Mouse (Mus musculus): ENCODE results near the gene Pik3r1. TPM values are rescaled to one million over a fixed set of nuclear protein-coding genes. Genes with fewer than 3 reads are reported as not detected.

The Pik3r1 gene
- total RNA-seq, 1 experiment, result 7.3 TPM

- Histone ChIP-seq H3K4me1 (ENCODE audit: control insufficient read depth in 2 of 2, insufficient read depth in 2 of 2, low read length in 2 of 2, poor library complexity in 1 of 2) (no peaks in the 10 kb centered on the region), H3K9me3 (ENCODE audit: control insufficient read depth, insufficient read depth, low read depth, low read length) (no peaks in the 10 kb centered on the region), H3K27ac (ENCODE audit: insufficient read depth, low read depth, low read length, poor library complexity, severe bottlenecking) (no peak overlapping the region), H3K4me3 (ENCODE audit: insufficient read depth in 1 of 2, low read depth in 1 of 2, low read length in 2 of 2, poor library complexity in 1 of 2, severe bottlenecking in 1 of 2) (no peak overlapping the region), H3K36me3 (ENCODE audit: control insufficient read depth, insufficient read depth, low read length, poor library complexity, severe bottlenecking) (no peaks in the 10 kb centered on the region), H3K9ac (ENCODE audit: insufficient read depth, low read depth, low read length, poor library complexity, severe bottlenecking) (no peak overlapping the region)
- DNase-seq (ENCODE audit: low read depth, low spot score), result no peak
- in situ Hi-C loops (cut with MboI; ENCODE audit: low sequenced_read_pairs in 2 of 2, unreplicated experiment in 2 of 2), result no loop called here
- TF ChIP-seq MAFK (IDR thresholded peaks at IDR 0.05; ENCODE audit: insufficient read depth, low read depth, low read length), result no peak
- TF ChIP-seq ZNF384 (IDR thresholded peaks at IDR 0.05; ENCODE audit: low read depth, low read length), result no peak
- no peak for TF ChIP-seq HCFC1 (IDR thresholded peaks at IDR 0.05; ENCODE audit: borderline replicate concordance, insufficient read depth, low read length)
- no peak for TF ChIP-seq CHD2 (IDR thresholded peaks at IDR 0.05; ENCODE audit: low read depth, low read length)
- TF ChIP-seq ZC3H11A (IDR thresholded peaks at IDR 0.05; ENCODE audit: borderline replicate concordance, low read depth, low read length), result no peak
Observed at GRCm38 (mm10) chr13:101631561-101631960, 136.5 kb downstream of the Pik3r1 start.

Data from ES-E14 (cell line).